Mouse (Mus musculus): ENCODE results near the gene Gigyf2.

Gene Gigyf2

DNA sequence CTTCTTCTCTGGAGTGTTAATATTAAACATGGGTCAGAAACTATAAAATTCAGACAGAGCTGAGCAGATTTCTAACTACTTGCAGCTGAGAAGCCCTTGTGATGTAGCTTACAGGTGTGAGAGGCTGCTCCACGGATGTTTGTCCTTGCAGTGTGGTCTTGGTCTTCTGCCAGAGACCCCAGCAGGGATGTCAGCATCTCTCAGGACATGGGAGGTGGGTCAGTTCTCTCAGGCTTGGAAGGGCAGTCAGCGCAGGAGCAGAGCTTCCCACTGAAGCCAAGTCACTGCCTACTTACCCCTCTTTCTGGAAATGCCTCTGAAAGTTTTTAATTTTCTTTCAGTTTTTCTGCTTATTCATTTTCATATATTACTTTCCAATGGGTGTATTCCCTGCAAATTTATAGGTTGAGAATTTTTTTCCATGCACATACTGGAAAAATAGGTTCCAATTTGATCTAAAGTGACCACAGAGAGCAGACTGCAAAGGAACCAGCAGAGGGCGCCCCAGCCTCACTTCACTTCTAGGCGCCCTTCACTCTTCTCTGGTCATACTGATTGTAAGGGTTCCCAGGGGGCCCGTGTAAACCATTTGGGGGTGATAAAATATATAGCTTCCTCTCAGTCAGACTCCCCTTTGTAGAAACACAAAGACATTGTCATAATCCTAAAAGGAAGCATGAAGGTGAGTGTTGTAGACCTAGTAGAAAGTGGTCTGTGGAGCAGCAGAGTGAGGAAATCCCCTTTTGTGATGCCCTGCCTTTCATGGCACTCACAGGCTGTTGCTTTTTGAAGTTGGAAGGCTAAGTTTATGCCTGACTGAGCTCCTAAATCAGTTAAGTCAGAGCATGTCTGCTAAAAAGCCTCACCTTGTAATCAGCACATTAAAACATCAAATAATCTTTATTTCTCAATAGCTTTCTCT, 120.6 kb downstream of the Gigyf2 start:
- in situ Hi-C loops (cut with MboI, MseI): no loop called here

DNA sequence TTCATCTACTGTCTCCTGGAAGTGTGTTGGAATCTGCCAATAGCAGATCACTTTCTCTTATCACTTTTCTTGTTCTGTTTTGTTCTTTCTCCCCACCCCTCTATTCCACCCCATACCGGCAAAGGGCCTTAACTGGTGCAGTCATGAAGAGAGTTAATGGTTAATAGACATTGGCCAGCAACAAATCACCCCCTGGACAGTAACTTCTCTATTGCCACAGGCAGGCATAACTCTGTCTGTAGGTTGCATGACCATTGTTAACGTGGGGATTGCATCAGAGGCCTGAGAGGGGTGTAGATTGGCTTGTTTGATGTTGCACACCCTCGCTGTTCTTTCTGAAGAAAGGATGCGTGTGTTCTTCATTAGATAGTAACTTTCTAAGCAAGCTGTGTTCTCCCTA, 122.6 kb downstream of the Gigyf2 start:
- in situ Hi-C loops (cut with MboI, MseI): no loop called here

DNA sequence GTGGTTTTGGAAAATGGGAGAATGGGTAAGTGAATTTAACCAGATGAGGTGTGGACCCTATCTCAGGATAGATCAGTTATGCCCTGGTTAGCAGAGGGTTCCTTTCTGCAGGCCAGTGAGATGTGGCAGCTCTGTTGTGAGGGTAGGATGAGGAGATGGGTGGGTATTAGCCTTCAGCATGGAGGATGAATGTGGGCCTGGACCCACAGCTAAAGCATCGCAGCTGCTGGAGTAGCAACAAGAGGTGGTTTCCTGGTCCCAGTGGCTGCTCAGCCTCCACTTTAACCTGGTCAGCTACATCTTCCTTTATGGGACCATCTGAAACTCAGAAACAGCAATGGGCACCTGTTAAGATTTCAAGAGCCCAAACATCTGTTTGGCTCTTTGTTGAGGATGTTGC, 129.6 kb downstream of the Gigyf2 start:
- in situ Hi-C loops (cut with MboI, MseI): loop anchor here (10.0 kb wide), 1 partner anchor 208 kb away; no protein-coding TSS in a partner anchor

DNA sequence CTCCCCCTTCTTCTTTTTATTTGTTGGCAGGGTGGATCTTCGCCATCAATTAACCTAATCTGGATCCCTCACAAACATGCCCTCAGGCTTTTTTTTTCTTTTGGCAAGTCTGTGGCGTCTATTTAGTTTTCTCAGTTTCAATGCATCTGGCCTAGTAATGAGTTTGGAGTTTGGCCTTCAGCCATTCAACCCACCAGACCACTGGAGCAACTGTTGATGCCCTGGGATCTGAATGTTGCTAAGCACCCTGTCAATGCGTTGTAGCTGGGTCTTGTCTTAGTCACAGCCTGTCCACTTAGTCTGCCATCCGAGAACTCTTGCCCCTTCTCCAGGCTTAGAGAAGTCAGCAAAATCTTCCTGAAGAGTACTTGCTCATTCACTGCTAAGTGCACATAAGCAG, 131.2 kb downstream of the Gigyf2 start:
- in situ Hi-C loops (cut with MboI, MseI): loop anchor here (10.0 kb wide), 1 partner anchor 207 kb away; no protein-coding TSS in a partner anchor

- in situ Hi-C loops (cut with MboI, MseI): loop anchor here (10.0 kb wide), 1 partner anchor 205 kb away; no protein-coding TSS in a partner anchor
These were observed 133.1 kb downstream of the Gigyf2 start for GRCm38 (mm10) chr1:87459856-87460255.

GRCm38 (mm10) chr1:87467469-87467868, 140.7 kb downstream of the Gigyf2 start:
- in situ Hi-C loops (cut with MboI, MseI): no loop called here

DNA sequence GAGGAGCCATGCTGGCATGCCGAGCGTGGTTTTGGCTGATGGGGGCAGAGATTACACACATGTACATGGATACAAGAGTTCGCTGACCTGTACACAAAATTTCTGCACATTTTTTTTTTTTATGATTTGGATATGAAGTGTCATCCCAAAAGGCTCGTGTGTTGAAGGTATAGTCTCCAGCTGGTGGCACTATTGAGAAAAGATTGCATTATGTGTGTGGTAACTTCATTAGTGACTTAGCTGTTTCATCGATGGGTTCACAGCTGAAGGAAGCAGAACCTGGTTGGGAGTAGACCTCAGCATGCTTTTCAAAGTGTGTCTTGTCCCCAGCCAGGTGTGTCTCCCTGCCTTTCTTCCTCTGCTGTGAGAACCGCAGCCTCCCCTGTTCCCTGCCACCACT, 141.5 kb downstream of the Gigyf2 start:
- in situ Hi-C loops (cut with MboI, MseI): no loop called here

GRCm38 (mm10) chr1:87469971-87470370, 143.2 kb downstream of the Gigyf2 start, which contains the start of gene Snorc:
Gene Snorc (plus strand): TSS chr1:87470271.
- in situ Hi-C loops (cut with MboI, MseI): loop anchor here (10.0 kb wide), 1 partner anchor 305 kb away; no protein-coding TSS in a partner anchor

GRCm38 (mm10) chr1:87471914-87472313, 145.1 kb downstream of the Gigyf2 start:
- in situ Hi-C loops (cut with MboI, MseI): loop anchor here (10.0 kb wide), 1 partner anchor 307 kb away; no protein-coding TSS in a partner anchor

- in situ Hi-C loops (cut with MboI, MseI): loop anchor here (10.0 kb wide), 1 partner anchor 308 kb away; no protein-coding TSS in a partner anchor
These were observed 145.8 kb downstream of the Gigyf2 start for GRCm38 (mm10) chr1:87472576-87472975.

- in situ Hi-C loops (cut with MboI, MseI): loop anchor here (10.0 kb wide), 1 partner anchor 310 kb away; no protein-coding TSS in a partner anchor
These were observed 148.5 kb downstream of the Gigyf2 start for GRCm38 (mm10) chr1:87475076-87475895.

DNA sequence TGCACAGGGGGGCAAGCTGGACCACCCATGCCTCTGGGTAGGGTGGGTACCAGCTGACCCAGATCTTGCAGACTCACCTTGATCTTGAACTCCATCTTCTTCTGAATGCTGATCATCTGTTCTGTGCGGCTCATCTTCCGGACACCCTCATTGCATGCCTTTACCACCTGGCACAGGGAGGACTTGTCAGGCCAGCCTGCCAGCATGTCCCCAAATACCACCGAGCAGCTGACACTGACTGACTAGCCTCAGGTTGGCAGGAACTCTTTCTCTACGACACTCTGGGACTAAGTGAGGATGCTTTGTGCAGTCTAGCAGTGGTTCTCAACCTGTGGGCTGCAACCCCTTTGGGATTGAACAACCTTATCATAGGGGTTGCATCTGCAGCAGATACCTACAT, 155.7 kb downstream of the Gigyf2 start:
- in situ Hi-C loops (cut with MboI, MseI): no loop called here

DNA sequence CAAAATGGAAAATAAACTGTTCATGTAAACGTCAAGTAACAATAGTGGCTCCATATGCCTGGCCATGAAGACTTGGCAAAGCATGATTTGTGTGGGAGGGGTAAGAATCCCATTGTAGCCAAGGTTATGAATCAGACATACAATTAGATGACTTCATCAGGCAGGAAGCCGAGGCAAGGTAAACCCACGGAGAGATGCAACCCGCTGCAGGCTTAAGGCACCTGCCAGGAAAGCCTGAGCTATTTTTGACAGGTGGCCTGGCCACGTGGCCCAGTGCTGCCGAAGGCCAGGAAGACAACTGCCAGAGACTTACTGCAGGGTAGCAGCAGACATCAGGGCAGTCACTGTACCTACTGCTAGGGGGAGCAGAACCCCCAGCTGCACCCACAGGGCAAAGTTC, 159.6 kb downstream of the Gigyf2 start:
- in situ Hi-C loops (cut with MboI, MseI): no loop called here

DNA sequence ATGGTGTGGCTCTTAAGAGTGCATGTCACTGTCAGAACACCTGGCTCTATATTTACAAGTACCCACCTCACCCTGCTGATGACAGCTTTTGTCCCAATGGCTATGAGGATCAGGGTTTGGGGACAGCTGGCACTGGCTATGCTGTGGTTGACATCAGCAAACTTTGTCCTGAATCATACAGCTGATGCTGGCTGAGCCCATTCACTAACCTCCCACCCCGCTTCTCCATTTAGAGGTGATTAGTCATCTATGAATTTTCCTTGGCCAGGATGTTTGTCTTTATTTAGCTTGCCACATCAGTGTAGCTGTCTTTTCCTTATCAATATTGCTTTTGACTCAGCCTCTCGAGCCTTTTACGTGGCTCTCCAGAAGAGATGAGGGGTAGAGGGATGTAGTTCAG, 165.5 kb downstream of the Gigyf2 start:
- in situ Hi-C loops (cut with MboI, MseI): no loop called here

GRCm38 (mm10) chr1:87493542-87493941, 166.7 kb downstream of the Gigyf2 start:
- in situ Hi-C loops (cut with MboI, MseI): no loop called here

Data from T-helper 2 cell (primary cell).